Comparison of ENCODE assay signal across 20 mouse cellular contexts in the genomic region with DNA sequence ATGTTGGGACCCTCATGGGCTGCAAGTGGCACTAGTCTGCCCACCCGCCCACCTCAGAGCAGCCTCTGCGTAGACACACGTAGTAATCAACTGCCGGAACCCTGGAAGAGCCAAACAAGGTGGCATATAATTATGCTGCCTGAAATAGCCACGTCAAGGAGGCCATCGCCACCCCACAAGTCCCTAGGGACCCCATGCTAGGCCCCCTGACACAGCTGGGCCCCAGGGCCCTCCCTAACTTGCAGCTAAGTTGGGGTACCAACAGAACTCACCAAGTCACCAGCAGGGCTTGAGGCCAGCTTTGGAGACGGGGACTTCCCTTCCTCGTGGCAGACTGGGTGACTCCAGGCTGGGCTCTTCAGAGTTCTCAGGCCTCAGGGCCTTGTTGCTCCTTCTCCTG. TPM values are rescaled to one million over a fixed set of nuclear protein-coding genes. Genes with fewer than 3 reads are reported as not detected.
DNase-seq lines count a peak whose midpoint lies in the region; ATAC-seq lines count a peak whose summit lies in the region.
"Had no signal": no experiment of that assay in that cellular context is flagged by ENCODE, and none has a peak within 500 bp of the region (broad histone marks: within the 10 kb centered on the region; RNA-seq: fewer than 3 reads in every experiment).

No protein-coding gene starts in this region.

- ATAC-seq in hindbrain, embryonic 16.5 days = peak; percentile 24; the same call in 1 of the 2 replicates
- no peak for ATAC-seq in hindbrain, embryonic 13.5 days (ENCODE audit: low FRiP score)
- ATAC-seq: forebrain, embryonic 14.5 days; hindbrain, postnatal 0 days had no signal

- no peak for DNase-seq in heart, embryonic 10.5 days (ENCODE audit: low spot score)
- DNase-seq in heart, adult 8-10 months (ENCODE audit: low spot score) = no peak
- peak; percentile 79 for DNase-seq in A20 (ENCODE audit: low read depth, low spot score)
- DNase-seq in embryonic facial prominence, embryonic 10.5 days (ENCODE audit: low spot score) = no peak
- DNase-seq in adrenal gland, adult 2 months = no peak
- no peak for DNase-seq in cerebellum, adult 9-11 months
- DNase-seq: adrenal gland, adult 8-10 months; adrenal gland, postnatal 36 days; cerebellum, adult 11-12 months; cerebellum, adult 9-10 months; cerebellum, postnatal 36 days; gastrocnemius, postnatal 36 days; heart, adult 11 months; heart, postnatal 10 days; kidney, adult 11 months had no signal

- H3K4me1 ChIP-seq in heart, embryonic 10.5 days = peaks cover 19% of the 10 kb centered on the region
- no peaks in the 10 kb centered on the region for H3K4me1 ChIP-seq in hindbrain, embryonic 16.5 days (ENCODE audit: control insufficient read depth, insufficient read depth, low read depth, low read length)
- peaks cover 7% of the 10 kb centered on the region for H3K4me1 ChIP-seq in hindbrain, embryonic 13.5 days (replicated peaks)
- peaks cover 26% of the 10 kb centered on the region for H3K4me1 ChIP-seq in embryonic facial prominence, embryonic 10.5 days

- no peaks in the 10 kb centered on the region for H3K9me3 ChIP-seq in heart, embryonic 10.5 days
- no peaks in the 10 kb centered on the region for H3K9me3 ChIP-seq in hindbrain, embryonic 16.5 days (ENCODE audit: control insufficient read depth, low read length)
- H3K9me3 ChIP-seq in hindbrain, embryonic 13.5 days = no peaks in the 10 kb centered on the region
- no peaks in the 10 kb centered on the region for H3K9me3 ChIP-seq in embryonic facial prominence, embryonic 10.5 days

- H3K36me3 ChIP-seq in heart, embryonic 10.5 days = no peaks in the 10 kb centered on the region
- H3K36me3 ChIP-seq in hindbrain, embryonic 16.5 days (ENCODE audit: control insufficient read depth, insufficient read depth, low read length) = no peaks in the 10 kb centered on the region
- H3K36me3 ChIP-seq in hindbrain, embryonic 13.5 days = no peaks in the 10 kb centered on the region
- H3K36me3 ChIP-seq in embryonic facial prominence, embryonic 10.5 days (replicated peaks) = no peaks in the 10 kb centered on the region

- no peak overlapping the region for H3K4me3 ChIP-seq in heart, embryonic 10.5 days
- no peak overlapping the region for H3K4me3 ChIP-seq in hindbrain, embryonic 16.5 days (ENCODE audit: low read length)
- no peak overlapping the region for H3K4me3 ChIP-seq in hindbrain, embryonic 13.5 days
- H3K4me3 ChIP-seq in embryonic facial prominence, embryonic 10.5 days = no peak overlapping the region

- H3K27ac ChIP-seq in heart, embryonic 10.5 days = peak overlapping the region; percentile 32; the same call in 1 of the 2 replicates
- H3K27ac ChIP-seq in hindbrain, embryonic 16.5 days (ENCODE audit: low read depth, low read length) = no peak overlapping the region
- H3K27ac ChIP-seq in hindbrain, embryonic 13.5 days = no peak overlapping the region
- H3K27ac ChIP-seq in embryonic facial prominence, embryonic 10.5 days (replicated peaks) = peak overlapping the region; percentile 49
- H3K27ac ChIP-seq: hindbrain, postnatal 0 days had no signal

- H3K4me2 ChIP-seq in hindbrain, embryonic 16.5 days (ENCODE audit: low read length) = no peak overlapping the region
- H3K4me2 ChIP-seq in hindbrain, embryonic 13.5 days = no peak overlapping the region

- no peak overlapping the region for H3K9ac ChIP-seq in hindbrain, embryonic 16.5 days (ENCODE audit: low read depth, low read length)
- no peak overlapping the region for H3K9ac ChIP-seq in hindbrain, embryonic 13.5 days

- H3K27me3 ChIP-seq in heart, embryonic 10.5 days (ENCODE audit: insufficient read depth, poor library complexity, severe bottlenecking) = peaks cover 62% of the 10 kb centered on the region
- H3K27me3 ChIP-seq in hindbrain, embryonic 16.5 days (replicated peaks; ENCODE audit: control insufficient read depth, insufficient read depth, low read length) = no peaks in the 10 kb centered on the region
- no peaks in the 10 kb centered on the region for H3K27me3 ChIP-seq in hindbrain, embryonic 13.5 days
- 0 out of 2 replicates have a peak, but pooled peaks cover 4% of the 10 kb centered on the region for H3K27me3 ChIP-seq in embryonic facial prominence, embryonic 10.5 days (replicated peaks; ENCODE audit: low read depth, poor library complexity, severe bottlenecking)

- 78% methylated on average over 8 of the region's 8 CpGs for WGBS in heart, embryonic 10.5 days
- WGBS in hindbrain, embryonic 16.5 days = 89% methylated on average over 7 of the region's 8 CpGs
- WGBS in hindbrain, embryonic 13.5 days = 85% methylated on average over 8 of the region's 8 CpGs
- 84% methylated on average over 8 of the region's 8 CpGs for WGBS in embryonic facial prominence, embryonic 10.5 days

RNA-seq across cellular contexts. Expression of gene Lgr6, which starts 48.2 kb away (rescaled TPM):
- polyA plus RNA-seq in heart, embryonic 10.5 days (2016; fragmentation: Nextera tagmentation; extraction: Ambion mirVana) = 0.49 and 0.64 TPM in 2 replicates
- total RNA-seq in heart, adult 8-10 months (2022) = 10 to 100 TPM; 12.9 to 17.9 (median 15.9) TPM
- polyA plus RNA-seq in hindbrain, embryonic 16.5 days (2015; fragmentation: Nextera tagmentation; extraction: Ambion mirVana) = 1.4 and 1.7 TPM in 2 replicates
- polyA plus RNA-seq in hindbrain, embryonic 13.5 days (2015; fragmentation: Nextera tagmentation; extraction: Ambion mirVana) = 0.47 and 0.92 TPM in 2 replicates
- polyA plus RNA-seq in embryonic facial prominence, embryonic 10.5 days (2016; fragmentation: Nextera tagmentation; extraction: Ambion mirVana) = 0.73 and 1.1 TPM in 2 replicates
- total RNA-seq in adrenal gland, adult 2 months (2021) = 1 to 10 TPM; 2.0 to 3.6 TPM
- 1.1 and 1.8 TPM in 2 replicates for polyA plus RNA-seq in adrenal gland, adult 2 months (2012; rRNA removed)
- total RNA-seq: hematopoietic stem cell, adult 5-6 weeks had no signal

Comparison
In these comparisons a context has a peak if more than half of its experiments do, and no peak if none do; other contexts are left out.
1. H3K27ac ChIP-seq: peak in heart, embryonic 10.5 days (single experiment) and embryonic facial prominence, embryonic 10.5 days (single experiment); none in hindbrain, embryonic 16.5 days (single experiment) and hindbrain, embryonic 13.5 days (single experiment).